Mouse (Mus musculus) hindbrain, embryonic 11.5 days (tissue): Measurements from ENCODE around the gene Nsun4. TPM values are rescaled to one million over a fixed set of nuclear protein-coding genes. Genes with fewer than 3 reads are reported as not detected.
A peak's percentile ranks its signal among the peaks of the same experiment; 100 is the strongest.

Experiments used
- ATAC-seq: fragments of 200-750 bp; cut with Nextera tagmentation; 2 replicates; pipeline ENCODE4 v1.8.0; 2017; ENCODE audit warnings: mild to moderate bottlenecking, moderate TSS enrichment, moderate library complexity; ENCODE audit not compliant: low FRiP score
- DNase-seq: peaks from one replicate; pipeline ENCODE4 v3.0.0-alpha.2; 2015; ENCODE audit warnings: low spot score
- H3K27ac ChIP-seq: fragments of 300-500 bp; sonication (generic); 2 replicates; pipeline ENCODE4 v1.5.1; 2014; ENCODE audit warnings: mild to moderate bottlenecking, low read depth, low read length
- H3K27me3 ChIP-seq: fragments of 300-500 bp; sonication (generic); 2 replicates; pipeline ENCODE4 v1.6.1; 2014; ENCODE audit warnings: mild to moderate bottlenecking, low read length, moderate library complexity, mixed read lengths; ENCODE audit not compliant: control insufficient read depth, insufficient read depth
- H3K36me3 ChIP-seq: fragments of 300-500 bp; sonication (generic); 2 replicates; pipeline ENCODE4 v1.6.1; 2014; ENCODE audit warnings: mild to moderate bottlenecking, low read length, moderate library complexity, mixed read lengths; ENCODE audit not compliant: control insufficient read depth, insufficient read depth
- H3K4me1 ChIP-seq: fragments of 300-500 bp; sonication (generic); replicated peaks from 2 replicates; pipeline ENCODE4 v1.6.1; 2014; ENCODE audit warnings: low read length, mixed read lengths; ENCODE audit not compliant: control insufficient read depth, insufficient read depth
- H3K4me2 ChIP-seq: fragments of 300-500 bp; sonication (generic); replicated peaks from 2 replicates; pipeline ENCODE4 v1.6.1; 2014; ENCODE audit warnings: mild to moderate bottlenecking, low read depth, low read length
- H3K4me3 ChIP-seq: fragments of 300-500 bp; sonication (generic); 2 replicates; pipeline ENCODE4 v1.5.1; 2014; ENCODE audit warnings: low read depth, low read length
- H3K9ac ChIP-seq: fragments of 300-500 bp; sonication (generic); 2 replicates; pipeline ENCODE4 v1.6.1; 2014; ENCODE audit warnings: low read depth, low read length
- H3K9me3 ChIP-seq: fragments of 300-500 bp; sonication (generic); 2 replicates; pipeline ENCODE4 v1.6.1; 2016; ENCODE audit warnings: low read length; ENCODE audit not compliant: control insufficient read depth
- WGBS: fragments of 180-500 bp; shearing (Covaris S2); extraction: QIAGEN DNeasy Blood & Tissue Kit; methylation state at CpG from one replicate; pipeline ENCODE4 v1.1.7; 2014; 5-methylcytosine and 5-hydroxymethylcytosine counted together
- polyA plus RNA-seq: library from polyadenylated mRNA; unstranded; fragments of >200 nt; fragmentation: Nextera tagmentation; extraction: Ambion mirVana; gene quantifications from 2 replicates; pipeline ENCODE4 v1.2.1, GENCODE M21; 2014

The Nsun4 gene
- polyA plus RNA-seq, result 19.3 and 20.7 TPM in 2 replicates

GRCm38 (mm10) chr4:116053399-116053961 lies at the start of gene Nsun4:
Gene Nsun4, minus strand, starts transcription at chr4:116053876.
- under 1% methylated on average over 35 of the region's 35 CpGs for WGBS
- DNase-seq, result peak; percentile 89
- ATAC-seq, result peak; percentile 94
- Histone ChIP-seq H3K36me3 (no peaks in the 10 kb centered on the region), H3K4me2 (peak within 1 kb of the TSS; percentile 57), H3K27me3 (no peaks in the 10 kb centered on the region), H3K9me3 (no peaks in the 10 kb centered on the region), H3K27ac (peak within 1 kb of the TSS; percentile 87), H3K4me3 (peak within 1 kb of the TSS; percentile 61), H3K9ac (peak within 1 kb of the TSS; percentile 58), H3K4me1 (0 out of 2 replicates have a peak, but pooled peaks cover 4% of the 10 kb centered on the region)

- peaks cover 32% of the 10 kb centered on the region; the same call in 1 of the 2 replicates for H3K36me3 ChIP-seq
- H3K4me2 ChIP-seq, result no peak overlapping the region
- no peak overlapping the region for H3K4me3 ChIP-seq
- H3K4me1 ChIP-seq, result no peaks in the 10 kb centered on the region
- WGBS, result 88% methylated on average over 7 of the region's 7 CpGs
- H3K9me3 ChIP-seq, result no peaks in the 10 kb centered on the region
- DNase-seq (no peak), ATAC-seq (no peak)
- no peak overlapping the region for H3K9ac ChIP-seq
- no peaks in the 10 kb centered on the region for H3K27me3 ChIP-seq
- no peak overlapping the region for H3K27ac ChIP-seq
Observed at GRCm38 (mm10) chr4:116100959-116101358, 47.3 kb upstream of the Nsun4 start.

DNA sequence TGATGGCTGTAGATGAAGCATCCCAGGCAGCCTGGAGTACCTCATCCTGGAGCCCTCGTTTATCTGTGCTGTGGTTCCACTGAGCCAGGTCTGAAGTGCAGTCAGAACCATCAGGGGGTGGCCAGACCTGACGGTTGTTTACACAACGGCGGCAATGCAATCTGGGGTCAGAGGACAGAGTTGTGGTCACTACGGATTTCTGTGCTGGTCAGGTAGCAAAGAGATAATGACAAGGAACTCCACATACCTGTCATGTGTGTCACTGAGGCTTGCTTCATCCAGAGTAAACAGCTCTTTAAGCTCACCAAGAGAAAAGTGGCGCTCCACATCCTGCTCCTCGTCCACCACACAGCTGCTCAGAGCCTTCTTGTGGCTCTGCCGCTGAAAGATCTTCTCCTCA lies 43.5 kb upstream of the Nsun4 start:
- H3K36me3 ChIP-seq, result peaks cover 34% of the 10 kb centered on the region
- ATAC-seq, result no peak
- no peak overlapping the region for H3K27ac ChIP-seq
- no peak overlapping the region for H3K9ac ChIP-seq
- H3K9me3 ChIP-seq, result no peaks in the 10 kb centered on the region
- no peak overlapping the region for H3K4me2 ChIP-seq
- no peak overlapping the region for H3K4me3 ChIP-seq
- no peaks in the 10 kb centered on the region for H3K27me3 ChIP-seq
- H3K4me1 ChIP-seq, result no peaks in the 10 kb centered on the region
- WGBS, result 88% methylated on average over 8 of the region's 8 CpGs
- no peak for DNase-seq

DNA sequence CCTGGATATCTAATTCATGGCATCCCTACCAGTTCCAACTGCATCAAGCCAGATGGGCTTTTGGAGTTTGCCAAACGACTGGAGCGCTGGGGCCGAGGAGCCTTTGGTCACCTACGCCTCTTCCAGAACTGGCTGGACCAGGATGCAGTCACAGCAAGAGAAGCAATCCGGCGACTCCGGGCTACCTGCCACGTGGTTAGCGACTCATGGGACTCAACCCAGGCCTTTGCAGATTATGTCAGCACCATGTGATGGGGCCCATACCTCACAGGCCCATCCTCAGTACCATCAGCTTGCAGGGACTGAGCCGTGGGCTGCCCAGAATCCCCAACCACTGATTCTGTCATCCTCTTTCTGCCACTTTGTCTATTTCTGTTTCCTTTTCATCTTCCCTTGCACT lies 42.6 kb upstream of the Nsun4 start:
- peaks cover 33% of the 10 kb centered on the region for H3K36me3 ChIP-seq
- 89% methylated on average over 10 of the region's 10 CpGs for WGBS
- no peak for DNase-seq

GRCm38 (mm10) chr4:116088510-116089249 lies 35.0 kb upstream of the Nsun4 start:
- no peak for ATAC-seq
- Histone ChIP-seq H3K36me3 (peaks cover 14% of the 10 kb centered on the region), H3K9ac (no peak overlapping the region), H3K4me1 (no peaks in the 10 kb centered on the region), H3K4me2 (no peak overlapping the region), H3K4me3 (no peak overlapping the region), H3K27me3 (no peaks in the 10 kb centered on the region), H3K9me3 (no peaks in the 10 kb centered on the region), H3K27ac (no peak overlapping the region)
- no peak for DNase-seq
- WGBS, result 89% methylated on average over 23 of the region's 23 CpGs

More for the DNA sequence above, 42.6 kb upstream of the Nsun4 start:
- Histone ChIP-seq H3K4me3 (no peak overlapping the region), H3K9me3 (no peaks in the 10 kb centered on the region), H3K27me3 (no peaks in the 10 kb centered on the region), H3K27ac (no peak overlapping the region), H3K9ac (no peak overlapping the region), H3K4me1 (no peaks in the 10 kb centered on the region), H3K4me2 (no peak overlapping the region)
- no peak for ATAC-seq

DNA sequence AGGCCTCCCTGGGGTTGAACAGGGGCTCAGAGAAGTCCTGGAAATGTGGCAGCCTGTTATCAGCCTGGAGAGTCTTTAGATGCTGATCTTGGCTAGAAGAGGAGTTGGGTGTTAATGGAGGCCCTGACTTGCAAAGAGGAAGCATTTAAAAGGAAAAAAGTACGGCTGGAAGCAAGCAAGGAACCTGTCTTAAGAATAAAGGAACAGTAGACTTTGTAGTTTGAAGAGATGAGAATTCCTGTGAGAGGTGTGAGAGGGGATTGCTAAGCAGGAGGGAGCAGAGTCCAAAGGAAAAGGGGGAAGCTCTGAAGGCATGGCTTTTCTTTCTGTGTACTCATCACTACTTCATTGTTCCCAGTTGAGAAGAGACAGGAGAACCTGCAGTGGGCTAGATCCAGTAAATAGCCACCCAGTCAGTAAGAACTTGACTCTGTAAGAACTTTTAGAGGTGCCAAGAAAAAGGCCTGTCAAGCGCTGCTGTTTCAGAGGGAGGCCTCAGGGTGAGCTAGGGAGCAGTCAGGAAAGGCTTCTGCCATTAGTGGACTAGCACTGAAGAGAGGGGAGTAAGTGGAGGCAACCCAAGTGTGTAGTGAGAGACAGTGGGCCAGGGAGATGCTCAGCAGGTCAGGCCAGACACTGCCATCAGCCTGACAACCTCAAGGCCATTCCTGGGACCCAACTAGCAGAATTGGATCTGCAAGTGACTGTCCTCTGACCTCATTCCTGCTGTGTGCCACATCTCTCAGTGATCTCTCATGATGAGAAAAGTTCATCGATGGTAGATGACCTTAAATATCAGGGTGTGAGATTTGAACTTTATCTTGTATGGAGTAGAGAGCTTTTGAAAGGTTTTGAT lies 23.8 kb upstream of the Nsun4 start:
- H3K9ac ChIP-seq, result peak overlapping the region; percentile 98
- H3K27ac ChIP-seq, result no peak overlapping the region
- H3K27me3 ChIP-seq, result no peaks in the 10 kb centered on the region

DNA sequence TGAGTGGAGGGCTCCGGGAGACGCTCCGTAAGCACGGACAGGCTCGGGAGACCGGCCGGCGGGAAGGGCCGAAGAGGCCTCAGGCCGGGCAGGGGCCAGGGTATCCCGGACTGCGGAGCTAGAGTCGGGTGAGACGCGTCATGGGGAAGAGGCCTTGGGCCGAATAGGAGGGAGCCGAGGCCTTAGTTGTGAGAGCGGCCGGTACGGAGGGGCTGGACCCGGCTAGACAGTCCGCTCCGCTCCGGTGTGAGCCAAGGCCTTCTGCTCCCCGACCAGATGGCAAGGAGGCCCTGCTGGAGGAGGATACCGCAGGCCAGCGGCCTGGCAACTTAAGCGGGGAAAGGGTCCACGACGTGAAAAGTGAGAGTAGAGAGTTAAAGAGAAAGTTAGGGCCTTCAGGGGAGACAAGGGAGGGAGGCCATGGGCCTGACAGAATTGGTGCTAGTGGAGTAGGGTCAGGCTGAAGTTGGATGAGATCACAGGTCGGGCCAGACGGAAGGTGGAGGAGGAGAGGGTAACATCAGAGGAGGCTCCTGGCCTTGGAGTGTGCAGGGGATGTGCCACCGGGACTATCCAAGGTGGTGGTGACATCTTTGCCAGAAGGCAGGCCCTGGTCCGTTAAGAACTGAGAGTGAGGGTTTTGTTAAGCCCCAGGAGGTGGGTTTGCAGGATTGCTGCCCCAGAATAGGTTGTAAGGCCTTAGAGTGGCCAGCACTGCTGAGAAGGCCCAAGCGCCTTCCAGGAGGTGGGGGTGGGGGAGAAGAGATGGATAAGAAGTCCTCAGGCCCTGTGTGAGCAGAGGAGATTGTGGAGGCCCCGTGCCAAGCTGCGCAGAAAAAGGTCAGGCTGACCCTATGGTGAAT lies 22.9 kb upstream of the Nsun4 start:
- ATAC-seq (peak; percentile 30), DNase-seq (peak; percentile 64)
- Histone ChIP-seq H3K4me3 (peak overlapping the region; percentile 99), H3K27ac (peak overlapping the region; percentile 98), H3K4me1 (peaks cover 9% of the 10 kb centered on the region), H3K9ac (peak overlapping the region; percentile 98), H3K36me3 (0 out of 2 replicates have a peak, but pooled peaks cover 4% of the 10 kb centered on the region), H3K4me2 (peak overlapping the region; percentile 86), H3K9me3 (no peaks in the 10 kb centered on the region), H3K27me3 (no peaks in the 10 kb centered on the region)
- 3% methylated on average over 37 of the region's 37 CpGs for WGBS

More for the DNA sequence above, 23.8 kb upstream of the Nsun4 start:
- H3K36me3 ChIP-seq, result 0 out of 2 replicates have a peak, but pooled peaks cover 4% of the 10 kb centered on the region
- H3K4me2 ChIP-seq, result peak overlapping the region; percentile 86
- H3K4me1 ChIP-seq, result peaks cover 9% of the 10 kb centered on the region
- ATAC-seq (no peak), DNase-seq (no peak)
- H3K4me3 ChIP-seq, result peak overlapping the region; percentile 99
- WGBS, result 65% methylated on average over 3 of the region's 3 CpGs
- H3K9me3 ChIP-seq, result no peaks in the 10 kb centered on the region
